Mouse (Mus musculus): Measurements from ENCODE around the gene Zfr. TPM values are rescaled to one million over a fixed set of nuclear protein-coding genes. Genes with fewer than 3 reads are reported as not detected.

Zfr gene
- total and polyA plus RNA-seq, 2 experiments from 2014 or later: 212 to 300 TPM

DNA sequence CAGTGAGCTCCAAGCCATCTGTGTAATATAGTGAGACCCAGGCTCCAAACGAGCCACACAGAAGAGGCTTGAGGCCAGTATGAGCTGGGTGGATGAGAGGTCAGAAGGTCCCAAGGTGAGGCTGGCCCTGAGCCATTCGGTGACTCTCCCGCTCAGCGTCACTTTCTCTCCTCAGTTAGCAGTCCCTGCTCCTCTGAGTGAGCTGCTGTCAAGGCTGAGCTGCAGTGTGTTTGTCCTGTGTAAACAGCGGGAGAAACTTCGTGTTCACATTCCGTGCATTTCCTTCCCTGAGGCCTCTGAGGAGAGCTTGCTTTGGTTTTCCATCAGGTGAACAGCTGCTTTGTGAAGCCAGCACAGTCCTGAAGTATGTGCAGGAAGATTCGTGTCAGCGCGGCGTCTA, 114.8 kb downstream of the Zfr start:
- Histone ChIP-seq H3K9ac (replicated peaks; ENCODE audit: low read length, poor library complexity, severe bottlenecking) (no peak overlapping the region), H3K4me2 (ENCODE audit: low read depth, low read length, poor library complexity, severe bottlenecking) (no peak overlapping the region), H3K27me3 (ENCODE audit: insufficient read depth, low read length) (no peaks in the 10 kb centered on the region), H3K4me3 (ENCODE audit: low read depth, low read length) (no peak overlapping the region), H3K4me1 (ENCODE audit: insufficient read depth, low read length) (0 out of 2 replicates have a peak, but pooled peaks cover 2% of the 10 kb centered on the region), H3K36me3 (ENCODE audit: insufficient read depth, low read length) (peaks cover 18% of the 10 kb centered on the region), H3K9me3 (ENCODE audit: low read length) (no peaks in the 10 kb centered on the region), H3K27ac (ENCODE audit: low read depth, low read length) (no peak overlapping the region)
- no peak for TF ChIP-seq CTCF (IDR thresholded peaks at IDR 0.05)
- DNase-seq (ENCODE audit: low spot score): no peak
- WGBS: 86% methylated on average over 11 of the region's 11 CpGs
- ATAC-seq (ENCODE audit: low FRiP score): no peak

DNA sequence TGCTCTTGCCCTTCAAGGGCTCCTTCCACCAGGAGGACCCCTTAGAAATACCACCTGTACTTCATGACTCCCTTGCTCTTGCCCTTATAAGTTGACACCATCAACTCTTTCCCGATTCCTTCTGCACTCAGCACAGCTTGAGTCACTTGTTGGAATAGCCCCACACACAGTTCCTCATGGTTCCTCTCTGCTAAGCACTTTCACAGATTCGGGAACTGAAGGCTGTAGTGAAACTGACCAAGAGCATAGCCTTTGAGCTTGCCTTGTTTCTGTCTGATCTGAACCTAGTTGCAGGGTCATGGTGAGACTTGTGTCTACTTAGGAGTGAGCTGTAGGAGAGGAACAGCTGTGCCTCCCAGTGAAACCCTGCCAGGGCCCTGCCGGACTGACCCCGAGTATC, 115.4 kb downstream of the Zfr start:
- ATAC-seq (ENCODE audit: low FRiP score): no peak
- 80% methylated on average over 4 of the region's 4 CpGs for WGBS
- H3K27ac ChIP-seq (ENCODE audit: low read depth, low read length): no peak overlapping the region
- H3K4me2 ChIP-seq (ENCODE audit: low read depth, low read length, poor library complexity, severe bottlenecking): no peak overlapping the region
- H3K27me3 ChIP-seq (ENCODE audit: insufficient read depth, low read length): no peaks in the 10 kb centered on the region
- no peak overlapping the region for H3K9ac ChIP-seq (replicated peaks; ENCODE audit: low read length, poor library complexity, severe bottlenecking)
- no peak for DNase-seq (ENCODE audit: low spot score)
- H3K36me3 ChIP-seq (ENCODE audit: insufficient read depth, low read length): peaks cover 22% of the 10 kb centered on the region
- no peaks in the 10 kb centered on the region for H3K9me3 ChIP-seq (ENCODE audit: low read length)
- TF ChIP-seq CTCF (IDR thresholded peaks at IDR 0.05): no peak
- H3K4me3 ChIP-seq (ENCODE audit: low read depth, low read length): no peak overlapping the region
- 0 out of 2 replicates have a peak, but pooled peaks cover 2% of the 10 kb centered on the region for H3K4me1 ChIP-seq (ENCODE audit: insufficient read depth, low read length)

MicroRNA genes within 50 kb of the gene (microRNA counts, 519-probe panel; counts per million panel counts)
- microRNA mmu-miR-1898: 528 counts per million, percentile 58 among the panel's probes with 10 or more counts

Small RNAs within 50 kb of the gene (microRNA-seq; reads per million reads assigned to microRNA genes)
- not detected for gene Mir1898 (ENCODE audit: borderline number of aligned reads)

Other genes with a start within 250 kb of the Zfr start
- 2.7 and 2.9 TPM in 2 replicates for gene Npr3, start 210.5 kb upstream of the Zfr start, total RNA-seq (2014; rRNA removed)
- gene Npr3, start 210.5 kb upstream of the Zfr start, polyA plus RNA-seq (2015; fragmentation: Nextera tagmentation; extraction: Ambion mirVana): 0.63 and 0.75 TPM in 2 replicates
- gene Sub1, start 120.8 kb upstream of the Zfr start, total RNA-seq (2014; rRNA removed): 133 and 184 TPM in 2 replicates
- 616 and 676 TPM in 2 replicates for gene Sub1, start 120.8 kb upstream of the Zfr start, polyA plus RNA-seq (2015; fragmentation: Nextera tagmentation; extraction: Ambion mirVana)
- 10.4 and 12.6 TPM in 2 replicates for gene Mtmr12, start 87.2 kb downstream of the Zfr start, total RNA-seq (2014; rRNA removed)
- 4.5 and 4.8 TPM in 2 replicates for gene Mtmr12, start 87.2 kb downstream of the Zfr start, polyA plus RNA-seq (2015; fragmentation: Nextera tagmentation; extraction: Ambion mirVana)
- gene Golph3, start 203.6 kb downstream of the Zfr start, total RNA-seq (2014; rRNA removed): 116 and 133 TPM in 2 replicates
- gene Golph3, start 203.6 kb downstream of the Zfr start, polyA plus RNA-seq (2015; fragmentation: Nextera tagmentation; extraction: Ambion mirVana): 49.1 and 55.8 TPM in 2 replicates
- gene 1810049J17Rik, start 204.1 kb downstream of the Zfr start, total RNA-seq (2014; rRNA removed): not detected in 2 replicates
- gene 1810049J17Rik, start 204.1 kb downstream of the Zfr start, polyA plus RNA-seq (2015; fragmentation: Nextera tagmentation; extraction: Ambion mirVana): 0.96 and 1.9 TPM in 2 replicates

All from midbrain, postnatal 0 days (tissue).